Mouse (Mus musculus): ENCODE data around the gene Ndufa7. TPM values are rescaled to one million over a fixed set of nuclear protein-coding genes. Genes with fewer than 3 reads are reported as not detected.

The Ndufa7 gene
- polyA plus RNA-seq (2014; fragmentation: Illumina TruSeq; extraction: RNeasy Lipid Tissue Mini Kit (QIAGEN cat#74804); ENCODE audit: low read depth, low replicate concordance), result 29.1 TPM

GRCm38 (mm10) chr17:33824084-33824996 lies at the start of gene Ndufa7, which contains the start of gene Rps28:
Ndufa7 (plus strand) TSS chr17:33824572.
Rps28 (minus strand) TSS chr17:33824562.

DNA sequence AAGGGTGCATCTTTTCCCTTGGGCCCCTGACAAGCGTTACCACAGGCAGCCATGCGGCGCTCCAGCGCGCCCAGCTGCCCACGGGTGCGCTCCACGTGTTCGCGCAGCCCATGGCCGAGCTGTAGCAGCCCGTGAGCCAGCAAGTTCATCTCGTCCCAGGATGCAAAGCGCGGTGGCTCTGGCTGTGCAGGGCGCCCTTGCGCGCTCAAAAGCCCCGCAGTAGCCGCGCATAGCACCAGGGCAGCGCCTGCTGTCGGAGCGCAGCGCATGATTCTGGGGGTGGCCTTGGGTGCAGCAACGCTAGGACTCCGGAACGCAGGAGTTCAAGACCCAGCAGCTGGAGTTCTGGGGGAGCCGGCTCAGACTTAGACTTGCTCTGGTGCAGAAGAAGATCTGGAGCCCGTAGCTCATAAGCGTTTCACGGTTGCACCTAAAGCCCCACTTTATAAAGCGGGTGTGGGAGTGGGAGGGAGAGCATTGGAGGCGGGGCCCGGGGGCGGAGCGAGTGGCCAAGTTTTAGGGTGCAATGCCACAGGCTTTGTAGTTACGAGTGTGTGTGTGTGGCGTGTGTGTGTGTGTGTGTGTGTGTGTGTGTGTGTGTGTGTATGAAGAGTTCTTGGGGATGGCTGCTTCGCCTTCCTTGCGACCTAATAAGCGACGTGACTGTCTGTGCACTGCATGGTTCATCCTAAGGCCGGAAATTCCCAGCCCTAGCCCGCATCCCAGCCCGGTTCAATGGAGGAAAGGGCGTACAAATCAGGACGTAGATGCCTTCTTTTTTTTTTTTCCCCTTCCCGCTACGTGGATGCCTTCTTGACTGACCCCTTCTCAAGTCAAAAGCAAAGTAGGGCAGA lies 43.0 kb upstream of the Ndufa7 start, which contains the start of gene Angptl4:
Angptl4 (minus strand) TSS at position 707 of the 854 bp plus-strand sequence.

GRCm38 (mm10) chr17:33810334-33811141 lies 13.8 kb upstream of the Ndufa7 start, which contains the start of gene Kank3:
Kank3 (plus strand) TSS chr17:33810519.

DNA sequence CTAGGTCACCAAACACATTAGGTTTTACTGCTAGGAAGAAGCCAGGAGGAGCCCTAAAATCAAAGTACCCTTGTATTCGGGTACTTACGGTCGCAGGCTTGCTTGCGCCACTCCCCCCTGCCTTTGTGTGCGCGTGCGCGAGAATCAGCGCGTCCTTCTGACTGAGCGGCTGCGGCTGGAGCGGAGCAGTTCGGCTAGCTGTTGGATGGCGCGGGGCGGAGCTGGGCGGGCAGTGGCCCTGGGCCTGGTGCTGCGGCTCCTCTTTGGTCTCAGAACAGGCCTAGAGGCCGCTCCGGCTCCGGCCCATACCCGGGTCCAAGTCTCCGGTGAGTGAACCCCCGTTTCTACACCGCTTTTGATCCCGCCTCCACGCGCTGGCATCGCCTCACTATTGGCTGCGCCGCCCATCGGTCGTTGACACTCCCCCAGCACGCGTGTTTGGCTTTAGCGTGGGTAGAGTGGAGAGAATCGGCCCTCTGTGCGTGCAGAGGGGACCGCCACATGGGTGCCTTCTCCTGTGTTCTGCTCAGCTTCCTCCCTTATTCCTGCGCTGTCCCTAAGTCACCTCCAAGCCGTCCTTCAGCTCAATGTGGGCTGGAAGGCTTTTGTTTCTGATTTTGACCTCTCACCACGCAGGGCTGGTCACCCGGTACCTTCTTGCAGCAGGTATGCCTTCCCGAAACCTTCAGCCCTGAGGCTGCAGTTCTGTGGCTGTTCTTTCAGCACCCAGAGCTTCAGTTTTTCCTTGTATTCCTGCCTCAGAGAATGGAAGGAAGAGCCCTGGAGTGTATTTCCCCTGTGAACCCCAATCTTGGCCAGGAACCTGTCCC lies 18.8 kb downstream of the Ndufa7 start, which contains the start of gene Cd320:
Cd320 (plus strand) TSS at position 126 of the 830 bp plus-strand sequence.

GRCm38 (mm10) chr17:33873537-33873936 lies 49.2 kb downstream of the Ndufa7 start, which contains the start of gene Gm7029:
Gm7029 (plus strand) TSS chr17:33873837.

Other genes starting within 250 kb of the Ndufa7 start
- gene Zfp414, start 195.5 kb upstream of the Ndufa7 start, polyA plus RNA-seq (2014; fragmentation: Illumina TruSeq; extraction: RNeasy Lipid Tissue Mini Kit (QIAGEN cat#74804); ENCODE audit: low read depth, low replicate concordance), result 2.3 TPM
- not detected for gene Pram1, start 186.5 kb upstream of the Ndufa7 start, polyA plus RNA-seq (2014; fragmentation: Illumina TruSeq; extraction: RNeasy Lipid Tissue Mini Kit (QIAGEN cat#74804); ENCODE audit: low read depth, low replicate concordance)
- gene Hnrnpm, start 137.7 kb upstream of the Ndufa7 start, polyA plus RNA-seq (2014; fragmentation: Illumina TruSeq; extraction: RNeasy Lipid Tissue Mini Kit (QIAGEN cat#74804); ENCODE audit: low read depth, low replicate concordance), result 396 TPM
- 39.7 TPM for gene March2, start 105.9 kb upstream of the Ndufa7 start, polyA plus RNA-seq (2014; fragmentation: Illumina TruSeq; extraction: RNeasy Lipid Tissue Mini Kit (QIAGEN cat#74804); ENCODE audit: low read depth, low replicate concordance)
- 40.2 TPM for gene Rab11b, start 64.0 kb upstream of the Ndufa7 start, polyA plus RNA-seq (2014; fragmentation: Illumina TruSeq; extraction: RNeasy Lipid Tissue Mini Kit (QIAGEN cat#74804); ENCODE audit: low read depth, low replicate concordance)
- gene Angptl4, start 42.7 kb upstream of the Ndufa7 start, polyA plus RNA-seq (2014; fragmentation: Illumina TruSeq; extraction: RNeasy Lipid Tissue Mini Kit (QIAGEN cat#74804); ENCODE audit: low read depth, low replicate concordance), result 4.9 TPM
- 17.0 TPM for gene Kank3, start 14.1 kb upstream of the Ndufa7 start, polyA plus RNA-seq (2014; fragmentation: Illumina TruSeq; extraction: RNeasy Lipid Tissue Mini Kit (QIAGEN cat#74804); ENCODE audit: low read depth, low replicate concordance)
- 62.1 TPM for gene Rps28, start within 50 bp of the Ndufa7 start, polyA plus RNA-seq (2014; fragmentation: Illumina TruSeq; extraction: RNeasy Lipid Tissue Mini Kit (QIAGEN cat#74804); ENCODE audit: low read depth, low replicate concordance)
- 7.3 TPM for gene Cd320, start 18.5 kb downstream of the Ndufa7 start, polyA plus RNA-seq (2014; fragmentation: Illumina TruSeq; extraction: RNeasy Lipid Tissue Mini Kit (QIAGEN cat#74804); ENCODE audit: low read depth, low replicate concordance)
- not detected for gene Gm7029, start 49.3 kb downstream of the Ndufa7 start, polyA plus RNA-seq (2014; fragmentation: Illumina TruSeq; extraction: RNeasy Lipid Tissue Mini Kit (QIAGEN cat#74804); ENCODE audit: low read depth, low replicate concordance)
- not detected for gene Kifc1, start 66.1 kb downstream of the Ndufa7 start, polyA plus RNA-seq (2014; fragmentation: Illumina TruSeq; extraction: RNeasy Lipid Tissue Mini Kit (QIAGEN cat#74804); ENCODE audit: low read depth, low replicate concordance)
- not detected for gene Platr17, start 80.6 kb downstream of the Ndufa7 start, polyA plus RNA-seq (2014; fragmentation: Illumina TruSeq; extraction: RNeasy Lipid Tissue Mini Kit (QIAGEN cat#74804); ENCODE audit: low read depth, low replicate concordance)
- 9.9 TPM for gene Daxx, start 84.8 kb downstream of the Ndufa7 start, polyA plus RNA-seq (2014; fragmentation: Illumina TruSeq; extraction: RNeasy Lipid Tissue Mini Kit (QIAGEN cat#74804); ENCODE audit: low read depth, low replicate concordance)
- gene Tapbp, start 91.3 kb downstream of the Ndufa7 start, polyA plus RNA-seq (2014; fragmentation: Illumina TruSeq; extraction: RNeasy Lipid Tissue Mini Kit (QIAGEN cat#74804); ENCODE audit: low read depth, low replicate concordance), result 43.1 TPM
- 1.3 TPM for gene Zbtb22, start 91.3 kb downstream of the Ndufa7 start, polyA plus RNA-seq (2014; fragmentation: Illumina TruSeq; extraction: RNeasy Lipid Tissue Mini Kit (QIAGEN cat#74804); ENCODE audit: low read depth, low replicate concordance)
- gene Rgl2, start 105.0 kb downstream of the Ndufa7 start, polyA plus RNA-seq (2014; fragmentation: Illumina TruSeq; extraction: RNeasy Lipid Tissue Mini Kit (QIAGEN cat#74804); ENCODE audit: low read depth, low replicate concordance), result 3.8 TPM
- 14.8 TPM for gene Pfdn6, start 115.8 kb downstream of the Ndufa7 start, polyA plus RNA-seq (2014; fragmentation: Illumina TruSeq; extraction: RNeasy Lipid Tissue Mini Kit (QIAGEN cat#74804); ENCODE audit: low read depth, low replicate concordance)
- 0.70 TPM for gene Wdr46, start 116.1 kb downstream of the Ndufa7 start, polyA plus RNA-seq (2014; fragmentation: Illumina TruSeq; extraction: RNeasy Lipid Tissue Mini Kit (QIAGEN cat#74804); ENCODE audit: low read depth, low replicate concordance)
- 0.35 TPM for gene B3galt4, start 126.9 kb downstream of the Ndufa7 start, polyA plus RNA-seq (2014; fragmentation: Illumina TruSeq; extraction: RNeasy Lipid Tissue Mini Kit (QIAGEN cat#74804); ENCODE audit: low read depth, low replicate concordance)
- gene Vps52, start 131.2 kb downstream of the Ndufa7 start, polyA plus RNA-seq (2014; fragmentation: Illumina TruSeq; extraction: RNeasy Lipid Tissue Mini Kit (QIAGEN cat#74804); ENCODE audit: low read depth, low replicate concordance), result 6.1 TPM
- 17.8 TPM for gene Rps18, start 131.4 kb downstream of the Ndufa7 start, polyA plus RNA-seq (2014; fragmentation: Illumina TruSeq; extraction: RNeasy Lipid Tissue Mini Kit (QIAGEN cat#74804); ENCODE audit: low read depth, low replicate concordance)
- gene H2-K1, start 175.8 kb downstream of the Ndufa7 start, polyA plus RNA-seq (2014; fragmentation: Illumina TruSeq; extraction: RNeasy Lipid Tissue Mini Kit (QIAGEN cat#74804); ENCODE audit: low read depth, low replicate concordance), result 201 TPM
- gene Ring1, start 200.1 kb downstream of the Ndufa7 start, polyA plus RNA-seq (2014; fragmentation: Illumina TruSeq; extraction: RNeasy Lipid Tissue Mini Kit (QIAGEN cat#74804); ENCODE audit: low read depth, low replicate concordance), result 1.9 TPM
- gene H2-Ke6, start 203.5 kb downstream of the Ndufa7 start, polyA plus RNA-seq (2014; fragmentation: Illumina TruSeq; extraction: RNeasy Lipid Tissue Mini Kit (QIAGEN cat#74804); ENCODE audit: low read depth, low replicate concordance), result 6.8 TPM
- gene Slc39a7, start 207.1 kb downstream of the Ndufa7 start, polyA plus RNA-seq (2014; fragmentation: Illumina TruSeq; extraction: RNeasy Lipid Tissue Mini Kit (QIAGEN cat#74804); ENCODE audit: low read depth, low replicate concordance), result 0.82 TPM
- gene Rxrb, start 207.2 kb downstream of the Ndufa7 start, polyA plus RNA-seq (2014; fragmentation: Illumina TruSeq; extraction: RNeasy Lipid Tissue Mini Kit (QIAGEN cat#74804); ENCODE audit: low read depth, low replicate concordance), result 0.99 TPM
- gene Col11a2, start 214.9 kb downstream of the Ndufa7 start, polyA plus RNA-seq (2014; fragmentation: Illumina TruSeq; extraction: RNeasy Lipid Tissue Mini Kit (QIAGEN cat#74804); ENCODE audit: low read depth, low replicate concordance), result not detected

Measured in adrenal gland, adult 10 weeks (tissue).